Mouse (Mus musculus): ENCODE measurements around the gene Myo1b.
A peak's percentile ranks its signal among the peaks of the same experiment; 100 is the strongest.

The Myo1b gene

DNA sequence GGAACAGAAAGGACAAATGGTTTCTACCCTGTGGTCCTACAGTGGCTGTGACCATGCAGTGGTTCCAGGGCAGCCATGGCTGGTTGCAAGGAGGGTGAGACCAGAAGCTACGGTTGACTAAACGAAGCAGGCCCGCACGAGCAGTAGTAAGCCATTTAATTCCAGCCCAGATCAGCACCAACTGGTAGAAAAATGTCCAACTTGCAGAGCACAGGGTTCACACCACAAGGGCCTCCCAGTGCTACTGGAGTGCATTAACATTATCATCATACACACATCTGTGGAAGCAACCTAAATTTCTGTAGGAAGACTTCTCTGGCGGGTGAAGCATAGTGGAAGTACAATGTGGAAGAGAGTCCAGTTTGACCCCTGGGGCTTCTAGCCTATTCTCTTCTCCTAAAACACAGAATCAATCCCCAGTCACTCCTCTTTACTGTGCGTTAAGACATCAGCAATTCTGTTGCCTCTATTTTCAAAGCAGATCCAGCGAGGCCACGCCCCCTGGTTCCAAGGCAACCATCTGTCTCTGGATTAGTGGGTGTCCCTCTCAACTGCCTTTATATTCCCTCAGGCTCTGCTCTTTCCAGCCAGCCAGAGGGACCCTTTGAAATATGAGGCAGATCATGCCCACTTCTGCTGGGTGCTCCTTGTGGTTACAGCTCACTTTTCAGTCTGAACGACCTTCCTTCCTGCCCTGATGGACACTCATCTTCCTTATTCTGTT, 120.1 kb downstream of the Myo1b start:
- no peak for DNase-seq (ENCODE audit: low read depth, low spot score)

DNA sequence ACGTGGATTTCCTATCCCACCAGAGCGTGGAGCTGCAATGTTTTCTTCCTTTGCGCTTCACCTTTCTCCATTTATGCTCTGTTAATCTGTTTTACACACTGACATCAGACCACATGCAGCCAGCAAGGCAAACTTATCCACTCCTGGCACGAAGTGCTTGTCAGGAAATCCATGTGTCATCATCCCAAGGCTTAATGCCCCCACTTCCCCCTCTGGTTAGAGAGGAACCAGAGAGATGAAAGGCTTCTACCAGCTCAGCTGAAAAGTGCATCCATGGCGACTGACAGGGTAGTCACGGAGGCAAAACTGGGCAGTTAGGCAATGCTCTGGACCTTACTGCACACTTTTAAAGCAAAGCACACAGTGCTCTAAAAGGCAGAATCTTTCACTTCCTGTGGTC, 126.6 kb downstream of the Myo1b start:
- DNase-seq (ENCODE audit: low read depth, low spot score) = no peak

DNA sequence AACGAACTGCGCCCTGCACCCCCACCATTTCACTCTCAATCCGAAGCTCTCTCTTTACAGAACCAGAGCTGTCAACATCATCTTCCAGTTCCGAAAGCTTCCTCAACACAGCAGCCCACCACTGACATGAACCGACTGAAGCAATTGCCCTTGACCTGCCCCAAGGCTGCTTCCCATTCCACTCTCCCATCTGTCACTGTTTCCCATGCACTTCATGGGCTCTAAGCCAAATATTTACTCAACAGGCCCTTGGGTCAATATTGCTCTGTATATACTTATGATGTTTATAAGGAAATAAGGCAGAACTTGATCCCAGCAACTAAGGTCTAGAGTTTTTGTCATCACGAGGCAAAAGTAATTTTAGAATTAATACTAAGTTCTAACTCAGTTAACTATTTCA, 133.8 kb downstream of the Myo1b start:
- DNase-seq (ENCODE audit: low read depth, low spot score) = no peak

DNA sequence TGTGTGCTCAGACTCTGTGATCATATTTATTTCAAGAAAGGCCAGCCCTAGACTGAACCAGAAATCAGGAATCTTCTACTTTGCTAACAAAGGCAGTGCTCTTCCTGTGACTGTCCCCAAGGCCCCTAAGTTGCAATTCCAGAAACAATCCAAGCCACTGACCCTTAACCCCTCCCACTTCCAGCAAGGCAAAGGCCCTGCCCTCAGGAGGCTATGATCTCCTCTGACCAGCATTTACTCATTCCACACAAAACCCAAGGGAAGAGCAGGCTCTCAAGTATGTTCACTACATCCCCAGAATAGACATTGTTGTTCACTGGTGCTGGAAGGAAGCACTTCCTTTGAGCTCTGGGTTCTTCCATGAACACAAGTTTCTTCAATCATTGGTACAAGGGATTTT, 135.5 kb downstream of the Myo1b start:
- DNase-seq (ENCODE audit: low read depth, low spot score) = no peak

DNA sequence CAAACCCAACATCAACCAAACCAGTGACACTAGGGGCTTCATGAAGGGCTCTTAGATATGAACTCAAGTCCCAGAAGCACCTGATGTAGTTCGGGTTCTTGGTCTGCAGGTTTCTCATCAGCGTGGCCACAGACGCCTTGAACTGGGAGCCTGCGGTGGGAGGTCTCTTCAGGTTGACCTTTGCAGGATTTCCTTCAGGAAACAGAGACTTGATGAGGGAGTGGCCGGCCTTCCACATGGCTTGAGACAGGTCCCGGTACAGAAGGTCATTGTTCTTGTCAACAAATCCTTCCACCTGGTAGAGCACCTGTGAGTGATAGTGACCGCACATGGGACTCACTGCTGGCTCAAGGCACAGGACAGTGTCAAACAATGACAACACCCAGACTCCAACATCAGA, 137.6 kb downstream of the Myo1b start:
- no peak for DNase-seq (ENCODE audit: low read depth, low spot score)

DNA sequence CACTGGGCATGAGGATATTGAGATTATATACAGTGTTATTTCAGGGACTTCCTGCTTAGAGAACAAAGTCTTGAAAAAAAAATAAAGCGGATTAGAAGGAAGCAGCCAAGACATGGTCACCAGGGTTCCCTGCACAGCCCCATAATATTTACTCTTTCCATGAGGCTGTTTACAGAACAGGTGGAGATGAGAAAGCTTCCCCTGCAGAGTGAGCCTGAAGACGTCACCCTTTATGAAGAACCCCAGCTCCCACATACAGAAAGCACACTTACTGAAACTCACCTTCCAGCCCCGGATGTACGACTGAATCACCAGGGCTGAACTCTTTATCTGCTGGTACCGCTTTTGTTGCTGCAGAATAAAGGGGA, 145.4 kb downstream of the Myo1b start:
- DNase-seq (ENCODE audit: low read depth, low spot score) = no peak

DNA sequence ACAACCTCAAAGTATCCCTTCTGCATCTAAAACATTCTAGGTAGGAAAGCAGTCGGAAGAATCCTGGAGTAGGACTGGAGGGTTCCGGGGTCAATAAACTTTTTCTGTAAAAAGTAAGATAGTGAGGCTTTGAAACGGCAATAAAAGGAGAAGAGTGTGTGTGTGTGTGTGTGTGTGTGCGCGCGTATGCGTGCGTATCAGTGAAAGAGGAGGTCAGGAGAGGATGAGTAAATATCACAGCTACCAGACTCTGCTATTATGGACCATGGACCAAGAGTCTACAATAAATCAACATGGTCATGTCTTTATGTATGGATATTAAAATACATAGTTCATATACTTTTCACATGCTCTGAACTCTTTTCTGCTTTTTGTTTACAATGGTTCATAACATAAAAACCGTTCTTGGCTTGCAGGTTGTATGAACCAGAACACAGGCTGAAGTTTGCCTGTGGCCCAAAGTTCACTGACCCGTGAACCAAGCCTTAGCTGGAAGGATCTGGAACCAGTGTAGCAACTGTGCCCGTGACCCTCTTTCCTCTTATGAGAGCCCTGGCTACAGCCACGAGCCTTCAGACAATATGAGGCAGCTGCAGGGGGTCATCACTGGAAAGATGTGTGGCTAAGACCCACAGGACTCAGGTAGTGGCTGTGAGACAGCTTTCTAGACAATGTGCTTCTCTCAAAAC, 145.9 kb downstream of the Myo1b start:
- no peak for DNase-seq (ENCODE audit: low read depth, low spot score)

DNA sequence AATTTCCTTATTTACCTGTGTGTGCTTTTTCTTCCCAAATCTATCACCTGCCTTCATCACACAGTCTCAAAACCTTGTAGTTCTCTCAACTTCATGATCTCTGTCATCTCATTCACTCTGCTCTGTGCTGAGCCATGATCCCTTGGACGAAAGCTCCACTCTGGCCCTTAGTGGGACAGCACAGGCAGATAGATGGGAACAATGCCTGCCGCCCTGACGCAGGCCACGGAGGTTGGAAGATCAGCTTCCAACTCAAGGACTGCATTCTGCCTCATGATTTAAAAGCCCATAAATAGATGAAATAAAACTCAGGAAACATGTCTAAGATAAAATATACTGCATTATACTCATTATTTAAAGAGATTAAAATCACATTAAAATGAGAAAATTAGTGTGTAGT, 149.6 kb downstream of the Myo1b start:
- no peak for DNase-seq (ENCODE audit: low read depth, low spot score)

DNA sequence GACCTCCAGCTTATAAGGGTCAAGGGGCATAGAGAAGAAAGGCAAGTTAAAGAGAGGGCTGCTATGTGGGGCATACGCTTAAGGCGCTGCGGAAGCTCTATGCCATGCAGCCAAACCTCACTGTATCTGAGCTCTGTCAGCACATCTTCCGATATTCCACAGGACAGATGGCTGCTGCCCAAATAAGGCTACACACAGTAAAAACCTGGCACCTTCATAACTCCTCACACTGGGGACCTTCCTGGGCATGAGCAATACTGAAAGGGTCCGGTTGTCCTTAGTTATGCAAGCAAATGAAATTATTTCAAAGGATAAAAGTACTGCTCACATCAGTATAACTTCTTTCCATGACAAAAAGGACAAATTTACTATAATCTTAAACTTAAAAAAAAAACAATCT, 150.7 kb downstream of the Myo1b start:
- DNase-seq (ENCODE audit: low read depth, low spot score) = no peak

DNA sequence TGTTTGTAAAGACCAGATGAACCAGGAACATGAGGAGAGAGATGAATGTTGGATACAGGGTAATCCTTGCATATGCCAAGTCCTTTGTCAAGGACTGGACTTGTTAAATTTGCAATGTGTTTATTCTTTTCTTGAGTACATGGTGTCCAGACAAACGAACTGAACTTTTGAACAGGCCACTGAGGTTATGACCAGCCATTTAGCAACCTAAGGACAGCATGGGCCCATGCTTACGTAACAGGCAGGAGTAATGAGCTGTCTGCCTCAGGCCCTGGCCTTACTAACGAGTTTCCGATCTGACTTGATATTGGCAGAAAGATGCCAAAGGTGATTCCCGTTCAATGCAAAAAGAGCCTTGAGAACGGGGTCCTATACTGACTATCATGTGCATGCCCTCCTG, 156.2 kb downstream of the Myo1b start:
- DNase-seq (ENCODE audit: low read depth, low spot score) = no peak

DNA sequence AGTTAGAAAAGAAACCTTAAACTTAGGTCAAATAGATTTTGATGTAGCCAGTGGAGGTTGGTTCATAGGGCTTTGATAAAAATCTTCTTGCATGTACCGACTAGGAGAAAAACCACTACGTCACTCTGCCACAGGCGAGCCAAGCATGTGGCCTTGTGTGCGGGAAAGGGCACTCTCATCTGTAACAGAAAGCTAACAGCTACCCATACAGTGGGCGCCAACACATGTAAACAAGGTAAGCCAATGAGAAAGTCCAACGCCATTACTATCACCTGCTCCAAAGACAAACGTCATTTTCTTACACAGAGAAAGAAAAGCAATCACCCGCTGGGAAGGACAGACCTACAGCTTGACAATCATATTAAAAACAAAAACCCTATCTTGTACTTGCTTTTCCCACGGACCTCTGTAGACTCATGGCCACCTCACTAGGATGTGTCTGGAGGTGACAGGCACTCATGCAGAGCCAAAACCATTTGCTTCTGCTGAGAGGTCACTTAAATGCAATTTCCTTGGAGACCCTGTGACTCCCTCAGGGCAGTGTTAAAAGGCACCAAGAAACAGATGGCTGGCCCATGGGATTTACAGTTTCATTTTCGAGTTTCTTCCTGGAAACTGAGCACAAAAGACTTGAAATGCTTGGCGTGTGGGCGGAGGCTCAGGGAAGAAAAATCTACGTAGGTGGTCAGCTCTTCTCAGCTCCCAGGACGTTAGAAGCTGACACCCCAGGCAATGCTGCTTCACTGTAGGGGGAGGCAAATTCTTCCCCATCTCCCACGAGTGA, 157.4 kb downstream of the Myo1b start:
- peak; percentile 60 for DNase-seq (ENCODE audit: low read depth, low spot score)

DNA sequence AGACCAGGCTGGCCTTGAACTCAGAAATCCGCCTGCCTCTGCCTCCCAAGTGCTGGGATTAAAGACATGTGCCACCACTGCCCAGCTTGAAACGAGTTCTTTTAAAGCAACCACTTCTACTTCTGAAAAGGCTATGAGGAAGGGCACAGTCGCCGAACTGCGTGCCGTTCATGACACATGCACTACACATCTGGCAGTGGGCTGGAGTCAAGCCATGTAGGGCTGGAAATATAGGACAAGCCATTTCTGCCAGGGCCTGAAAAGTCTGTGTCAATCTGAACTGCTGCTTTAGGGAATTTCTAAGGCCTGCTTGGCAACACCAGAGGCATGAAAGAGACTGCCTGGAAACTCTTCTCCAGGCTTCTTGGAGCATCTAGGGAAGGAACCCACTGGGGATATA, 162.2 kb downstream of the Myo1b start:
- no peak for DNase-seq (ENCODE audit: low read depth, low spot score)

DNA sequence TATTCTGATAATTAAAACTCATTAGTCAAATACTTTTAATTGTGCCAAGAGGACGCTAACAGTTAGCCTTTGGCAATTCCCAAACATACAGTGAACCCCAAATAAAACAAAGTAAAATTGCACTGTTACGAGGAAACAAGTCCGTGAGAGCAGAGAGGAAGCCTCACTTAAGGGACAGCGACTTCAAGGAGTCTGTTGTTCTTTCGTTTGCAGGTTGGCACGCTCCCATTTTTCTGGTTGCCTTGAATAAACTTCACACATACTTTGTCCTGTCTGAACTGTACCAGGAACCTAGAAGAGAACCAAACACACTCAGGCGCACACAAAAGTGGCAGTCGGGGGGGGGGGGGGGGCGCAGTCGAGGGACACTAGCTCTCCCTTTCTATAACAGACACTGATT, 164.9 kb downstream of the Myo1b start:
- DNase-seq (ENCODE audit: low read depth, low spot score) = no peak

DNA sequence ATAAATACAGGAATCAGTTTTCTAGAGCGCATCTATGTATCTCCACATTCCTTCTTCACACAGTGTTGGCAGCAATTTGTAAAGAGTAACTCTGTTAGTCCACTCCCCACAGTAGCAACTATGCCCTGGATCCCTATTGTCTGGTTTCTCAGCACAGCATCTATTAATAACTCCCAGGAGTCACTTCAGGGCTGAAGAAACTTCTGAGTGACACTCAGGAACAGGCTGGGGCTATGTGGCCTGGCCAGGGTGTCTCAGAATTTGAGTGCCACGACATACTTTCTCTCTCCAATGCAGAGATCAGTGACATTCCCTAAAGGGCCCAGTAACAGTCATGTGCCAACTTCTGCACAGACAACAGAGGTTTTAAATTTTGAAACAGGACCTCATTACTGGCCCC, 167.6 kb downstream of the Myo1b start:
- DNase-seq (ENCODE audit: low read depth, low spot score) = no peak

DNA sequence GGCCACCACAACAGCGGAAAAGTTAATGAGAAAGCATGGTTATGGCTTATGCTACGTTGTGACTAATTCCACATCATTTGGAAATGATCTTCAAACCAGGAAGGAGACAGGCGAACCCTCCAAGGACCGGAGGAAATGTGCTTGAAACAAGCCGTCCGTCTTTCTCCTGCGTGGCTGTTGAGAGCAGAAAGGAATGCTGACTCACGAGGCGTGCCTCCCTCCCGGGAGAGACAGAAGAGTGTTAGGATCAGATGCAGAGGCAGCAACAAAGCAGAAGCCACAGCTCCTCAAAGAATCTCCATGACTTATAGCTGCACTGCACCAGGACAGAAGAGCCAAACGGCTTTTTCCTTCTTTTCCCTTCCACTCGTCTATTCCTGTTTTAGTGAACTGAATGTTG, 168.4 kb downstream of the Myo1b start:
- DNase-seq (ENCODE audit: low read depth, low spot score) = no peak

DNA sequence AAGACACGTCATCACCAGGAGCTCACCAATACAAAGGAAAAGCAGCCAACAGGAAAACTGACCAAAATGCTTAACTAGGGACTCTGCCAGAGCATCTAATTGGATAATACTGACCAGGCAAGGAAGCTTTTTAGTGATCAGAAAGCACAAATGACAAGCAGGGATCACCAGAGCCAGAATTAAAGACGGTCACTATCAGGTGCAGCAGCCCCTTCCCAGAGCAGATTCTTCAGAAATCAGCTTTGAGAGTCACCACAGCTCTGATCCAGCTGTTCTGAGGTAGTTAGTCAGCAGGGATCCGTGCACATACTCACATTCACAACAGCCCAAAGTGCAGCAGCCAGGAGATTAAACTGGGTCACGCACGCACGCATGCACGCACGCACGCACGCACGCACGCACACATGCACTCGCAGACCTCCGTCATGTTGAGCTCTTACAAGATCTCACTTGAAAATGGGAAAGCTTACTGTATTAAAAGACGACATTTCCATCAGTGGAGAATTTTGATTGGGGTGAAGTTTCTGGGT, 169.1 kb downstream of the Myo1b start:
- no peak for DNase-seq (ENCODE audit: low read depth, low spot score)

DNA sequence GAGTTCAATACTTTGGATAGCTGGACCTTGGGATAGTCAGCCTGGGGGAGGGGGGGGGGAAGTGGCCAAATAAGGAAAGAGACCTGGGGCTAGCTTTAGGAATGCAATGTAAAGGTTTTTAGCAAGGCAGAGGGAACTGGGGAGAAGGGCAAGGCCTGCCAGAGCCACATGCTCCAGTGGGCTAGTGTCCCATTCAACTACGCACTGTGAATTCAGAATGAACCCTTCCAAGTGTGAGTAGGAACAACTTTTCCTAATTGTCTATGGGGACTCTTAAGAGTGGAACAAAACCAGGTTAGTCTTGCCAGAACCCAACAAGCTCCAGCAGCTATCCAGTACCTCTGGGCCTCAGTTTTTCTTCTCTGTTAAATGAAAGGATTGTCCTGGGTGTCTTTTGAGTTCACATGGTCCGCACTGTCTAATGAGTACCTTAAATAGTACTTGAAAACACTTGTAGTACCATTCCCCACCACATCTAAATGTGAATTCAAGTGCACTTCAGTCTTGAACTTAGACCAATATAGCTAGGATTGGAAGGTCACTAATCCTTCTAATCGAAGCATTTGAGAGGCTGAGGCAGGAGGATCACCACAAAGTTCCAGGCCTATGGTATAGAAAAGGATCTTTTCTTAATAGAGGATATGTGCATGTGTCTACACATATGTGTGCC, 172.0 kb downstream of the Myo1b start:
- DNase-seq (ENCODE audit: low read depth, low spot score) = no peak

DNA sequence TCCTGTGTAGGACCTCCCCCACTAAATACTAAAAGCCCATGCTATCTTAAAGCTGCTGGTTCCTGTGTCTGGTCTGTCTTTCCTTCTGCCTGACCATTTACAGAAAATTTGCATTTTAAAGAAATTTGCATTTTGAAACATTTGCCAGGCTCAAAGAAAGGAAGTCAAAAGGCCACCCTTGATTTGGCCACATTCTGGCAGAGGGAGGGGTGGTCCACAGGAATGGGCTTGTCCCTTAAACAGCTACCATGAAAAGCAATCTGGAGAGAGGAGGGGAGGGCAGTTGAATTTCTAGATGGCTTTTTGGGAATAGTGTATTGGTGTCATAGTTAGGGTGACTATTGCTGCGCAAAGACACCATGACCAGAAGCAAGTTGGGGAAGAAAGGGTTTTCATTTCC, 173.3 kb downstream of the Myo1b start:
- no peak for DNase-seq (ENCODE audit: low read depth, low spot score)

DNA sequence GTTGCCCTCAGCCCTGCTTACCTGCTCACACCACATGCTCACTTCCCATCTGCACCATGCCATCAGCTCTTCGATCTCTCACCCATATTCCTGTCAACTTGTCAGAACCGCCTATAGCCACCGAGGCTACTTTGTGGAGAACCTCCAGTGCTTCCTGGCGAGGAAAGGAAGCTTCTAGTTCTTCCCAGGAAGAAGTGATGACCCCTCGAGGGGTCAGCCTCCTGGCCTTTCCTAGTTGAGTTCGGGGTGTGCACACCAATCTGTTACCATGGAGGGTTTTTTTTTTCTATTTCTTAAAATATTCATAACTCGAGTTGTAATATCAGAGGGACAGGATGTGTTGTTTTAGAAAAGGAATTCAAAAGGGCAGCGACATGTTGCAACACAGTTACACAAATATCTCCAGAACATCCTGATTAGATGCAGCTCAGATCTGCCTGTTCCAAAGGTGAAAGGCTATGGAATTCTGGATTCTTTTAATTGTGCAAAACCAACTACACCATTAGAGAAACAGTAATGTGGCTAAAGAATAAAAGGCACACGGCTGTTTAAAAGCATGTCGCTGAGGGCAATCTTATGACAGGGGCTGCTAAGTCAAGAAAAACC, 175.1 kb downstream of the Myo1b start:
- DNase-seq (ENCODE audit: low read depth, low spot score) = no peak

DNA sequence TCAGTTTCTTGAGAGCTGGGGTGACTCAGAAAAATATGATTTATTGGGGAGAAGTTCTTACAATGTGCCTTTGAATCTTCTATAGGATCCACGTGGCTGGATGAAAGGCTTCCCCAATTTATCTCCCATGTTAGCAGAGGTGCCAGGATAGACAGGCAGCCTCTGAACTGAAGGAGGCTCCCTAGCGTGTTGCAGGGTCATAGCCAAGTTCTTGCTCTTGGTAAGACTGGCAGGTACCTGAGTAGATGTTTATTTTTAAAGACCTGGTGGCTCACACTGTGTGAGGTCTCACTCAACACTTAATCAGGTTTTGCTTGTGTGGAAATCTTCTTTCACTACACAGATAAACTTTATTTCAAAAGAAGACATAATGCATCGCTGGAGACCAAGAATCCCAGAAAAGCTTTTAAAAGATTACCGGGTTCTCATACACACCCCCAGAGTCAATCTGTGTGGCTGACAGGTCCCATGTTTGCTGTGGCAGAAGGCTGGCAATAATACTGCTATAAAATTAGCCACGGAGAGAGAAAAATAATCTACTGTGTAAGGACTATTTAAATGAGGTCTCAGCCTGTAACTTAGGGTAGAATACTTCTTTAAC, 176.5 kb downstream of the Myo1b start:
- no peak for DNase-seq (ENCODE audit: low read depth, low spot score)

DNA sequence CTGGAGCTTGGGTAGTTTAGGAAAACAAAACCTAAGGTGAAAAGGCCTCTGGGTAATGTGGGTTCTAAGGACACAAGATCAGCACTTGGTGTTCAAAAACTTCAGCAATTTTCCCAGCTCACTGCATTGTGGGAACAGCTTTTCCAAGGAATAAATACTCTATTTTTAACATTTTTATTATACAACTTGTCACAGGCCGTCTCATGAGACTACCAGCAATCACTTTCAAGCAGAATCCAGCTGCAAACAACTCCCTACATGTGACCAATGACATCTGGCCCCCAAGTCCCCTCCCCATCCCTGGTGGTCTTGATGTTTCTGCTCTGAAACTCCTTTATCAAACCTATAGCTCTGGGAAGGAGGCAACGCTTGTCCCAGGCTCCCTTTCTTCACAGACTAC, 179.0 kb downstream of the Myo1b start:
- no peak for DNase-seq (ENCODE audit: low read depth, low spot score)
